In genomic region chr8:12607223-12607622, GRCm38 (mm10) we compare ENCODE assay signal across 7 mouse cellular contexts. TPM values are rescaled to one million over a fixed set of nuclear protein-coding genes. Genes with fewer than 3 reads are reported as not detected.
A peak's percentile ranks its signal among the peaks of the same experiment; 100 is the strongest.
DNase-seq lines count a peak whose midpoint lies in the region; ATAC-seq lines count a peak whose summit lies in the region.

No protein-coding gene starts in this region.

- 22% methylated on average over 6 of the region's 6 CpGs for WGBS in intestine, embryonic 16.5 days
- WGBS in midbrain, embryonic 11.5 days, result 29% methylated on average over 6 of the region's 6 CpGs

- no peak overlapping the region for H3K27ac ChIP-seq in intestine, embryonic 16.5 days (ENCODE audit: low read length)
- H3K27ac ChIP-seq in midbrain, embryonic 11.5 days (ENCODE audit: low read depth, low read length), result no peak overlapping the region

- DNase-seq in cerebellum, postnatal 10 days, result peak; percentile 92 to 94
- peak; percentile 65 to 80 for DNase-seq in frontal cortex, postnatal 14 days (ENCODE audit: low spot score in 2 of 2)
- DNase-seq in left cerebral cortex, postnatal 10 days (ENCODE audit: extremely low spot score in 1 of 2, low spot score in 2 of 2), result peak; percentile 59 to 73
- peak; percentile 97 for DNase-seq in midbrain, embryonic 11.5 days (ENCODE audit: low spot score, missing footprints)
- peak; percentile 13 for DNase-seq in skeletal muscle tissue, adult 2 months (ENCODE audit: low read depth, low spot score)

- no peak overlapping the region for H3K4me2 ChIP-seq in intestine, embryonic 16.5 days (ENCODE audit: low read depth, low read length)
- no peak overlapping the region for H3K4me2 ChIP-seq in midbrain, embryonic 11.5 days

- no peak overlapping the region for H3K9ac ChIP-seq in intestine, embryonic 16.5 days (ENCODE audit: low read depth, low read length)
- no peak overlapping the region for H3K9ac ChIP-seq in midbrain, embryonic 11.5 days (ENCODE audit: low read length)

- intact Hi-C loops in left cerebral cortex, postnatal 10 days (cut with DNase I), result loop anchor here (2.0 kb wide), 1 partner anchor 650 kb away; no protein-coding TSS in a partner anchor

- H3K4me3 ChIP-seq in intestine, embryonic 16.5 days (ENCODE audit: low read length), result no peak overlapping the region
- H3K4me3 ChIP-seq in midbrain, embryonic 11.5 days (ENCODE audit: low read depth, low read length), result no peak overlapping the region

- 0 out of 2 replicates have a peak, but pooled peaks cover 3% of the 10 kb centered on the region for H3K27me3 ChIP-seq in intestine, embryonic 16.5 days (replicated peaks; ENCODE audit: control insufficient read depth, insufficient read depth, low read length)
- H3K27me3 ChIP-seq in midbrain, embryonic 11.5 days (ENCODE audit: control insufficient read depth, insufficient read depth, low read length), result no peaks in the 10 kb centered on the region

- no peaks in the 10 kb centered on the region for H3K9me3 ChIP-seq in intestine, embryonic 16.5 days (ENCODE audit: control insufficient read depth, low read length)
- no peaks in the 10 kb centered on the region for H3K9me3 ChIP-seq in midbrain, embryonic 11.5 days (ENCODE audit: control insufficient read depth, low read length)

- no peaks in the 10 kb centered on the region for H3K4me1 ChIP-seq in intestine, embryonic 16.5 days (ENCODE audit: control insufficient read depth, insufficient read depth, low read length)
- H3K4me1 ChIP-seq in midbrain, embryonic 11.5 days (ENCODE audit: control insufficient read depth, insufficient read depth, low read length), result 0 out of 2 replicates have a peak, but pooled peaks cover 2% of the 10 kb centered on the region

- peak; percentile 88 for ATAC-seq in activated CD4-positive, CD25-positive, alpha-beta regulatory T cell, adult 4 months
- peak; percentile 49; the same call in 1 of the 2 replicates for ATAC-seq in intestine, embryonic 16.5 days
- ATAC-seq in midbrain, embryonic 11.5 days (ENCODE audit: low FRiP score), result peak; percentile 41

- H3K36me3 ChIP-seq in intestine, embryonic 16.5 days (ENCODE audit: control insufficient read depth, insufficient read depth, low read length), result no peaks in the 10 kb centered on the region
- H3K36me3 ChIP-seq in midbrain, embryonic 11.5 days (ENCODE audit: control insufficient read depth, insufficient read depth, low read length), result no peaks in the 10 kb centered on the region

RNA-seq across cellular contexts. Expression of gene Spaca7, which starts 34.4 kb away (rescaled TPM):
- polyA plus RNA-seq in activated CD4-positive, CD25-positive, alpha-beta regulatory T cell, adult 4 months (2017; shearing (Covaris generic)), result not detected
- not detected in 2 replicates for polyA plus RNA-seq in intestine, embryonic 16.5 days (2015; fragmentation: Nextera tagmentation; extraction: Ambion mirVana)
- total RNA-seq in left cerebral cortex, postnatal 10 days (2021), result not detected
- polyA plus RNA-seq in midbrain, embryonic 11.5 days (2014; fragmentation: Nextera tagmentation; extraction: Ambion mirVana), result not detected in 2 replicates

Comparison
In these comparisons a context has a peak if more than half of its experiments do, and no peak if none do; other contexts are left out.
1. DNase-seq: peak in every context shown above with its lines; median percentile 97 in midbrain, embryonic 11.5 days; 93 in cerebellum, postnatal 10 days; 72 in frontal cortex, postnatal 14 days; 66 in left cerebral cortex, postnatal 10 days; 13 in skeletal muscle tissue, adult 2 months.